Mouse (Mus musculus) left cerebral cortex, postnatal 4 days (tissue): ENCODE measurements at regions not wholly inside any gene's neighbourhood (a gene's known extent, or its start where the extent isn't known, plus 50 kb on each side); places are given as distances from the start of the nearest gene placed in this dataset. TPM values are rescaled to one million over a fixed set of nuclear protein-coding genes. Genes with fewer than 3 reads are reported as not detected.

ENCODE experiments used
- DNase-seq: peaks from one replicate; pipeline ENCODE4 v3.0.0-alpha.2; 2022
- intact Hi-C: fragments of 180-260 bp; cut with DNase I; formaldehyde crosslinking; loops from one replicate; pipeline ENCODE4 v1.15.1; 2025
- microRNA-seq: library from miRNA; unstranded; fragments of <30 nt; microRNA quantifications from one replicate; pipeline ENCODE4 v1.2.0, GENCODE M21; 2022

GRCm38 (mm10) chr1:96301238-96301637 lies 570.7 kb downstream of the Slco4c1 start:
- peak; percentile 8 for DNase-seq
- intact Hi-C loops, result no loop called here

DNA sequence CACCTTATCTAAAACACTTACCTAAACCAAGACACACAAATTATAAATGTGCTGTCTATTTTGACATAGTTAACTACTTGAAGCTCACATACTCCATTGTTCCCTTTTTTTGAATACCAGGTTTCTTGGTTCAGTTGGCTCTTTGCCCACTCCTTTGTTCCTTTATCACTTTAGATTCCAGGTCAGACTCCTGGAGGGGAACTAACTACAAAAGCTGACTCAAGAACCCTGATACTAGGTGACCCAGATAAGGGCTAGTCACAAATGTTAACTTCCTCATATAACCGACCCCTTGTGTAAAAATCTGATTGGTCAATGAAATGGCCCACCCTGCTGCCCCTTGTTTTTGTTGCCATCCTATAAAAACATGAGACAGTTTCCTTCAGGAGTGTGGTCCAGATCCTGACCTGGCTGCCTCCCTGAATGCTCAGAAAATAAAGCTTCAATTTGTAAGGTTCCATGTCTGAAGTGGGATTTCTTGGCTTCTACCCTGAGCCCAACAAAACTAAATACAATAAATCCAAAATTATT lies 593.9 kb downstream of the Slco4c1 start:
- DNase-seq, result no peak
- intact Hi-C loops, result no loop called here

DNA sequence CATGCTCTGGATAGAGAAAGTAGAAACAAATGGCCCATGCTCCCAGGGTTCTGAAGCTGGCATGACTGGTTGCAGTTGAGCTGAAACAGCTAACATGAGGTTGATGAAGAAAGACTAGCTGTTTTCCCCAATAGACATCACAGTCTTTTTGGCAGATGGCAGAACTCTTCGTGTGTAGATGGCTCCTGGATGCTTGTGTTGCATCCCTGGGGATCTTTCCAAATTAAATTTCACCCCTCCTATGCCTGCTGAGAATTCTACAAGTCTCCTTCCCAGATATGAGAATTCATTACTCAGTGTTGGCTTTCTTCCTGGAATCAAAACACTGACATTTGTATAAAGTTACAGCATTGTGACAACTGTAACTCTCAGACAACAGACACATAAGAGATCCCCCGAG lies 595.3 kb downstream of the Slco4c1 start:
- intact Hi-C loops, result no loop called here
- no peak for DNase-seq

Small RNA genes lying in the stretch of these regions (microRNA-seq; reads per million reads assigned to microRNA genes)
- gene Gm22917, result not detected
